Mouse (Mus musculus) Patski (cell line): ENCODE data around the gene Cela3a. TPM values are rescaled to one million over a fixed set of nuclear protein-coding genes. Genes with fewer than 3 reads are reported as not detected.

Experiments
- ATAC-seq: fragments of 100-300 bp; one replicate; pipeline ENCODE4 v1.8.0; 2021
- CTCF ChIA-PET: fragments of 350-600 bp; sonication (Branson Sonifier 250); formaldehyde crosslinking; loops from one replicate; lab custom pipeline; 2022; ENCODE audit warnings: inconsistent platforms; lab: Charles Lee
- POLR2A ChIA-PET: fragments of 350-600 bp; sonication (Branson Sonifier 250); formaldehyde crosslinking; loops from one replicate; lab custom pipeline; 2022; ENCODE audit warnings: antibody characterized with exemption, inconsistent platforms; lab: Charles Lee
- DNase-seq: peaks from one replicate; pipeline ENCODE4 v3.0.0-alpha.2; 2011; ENCODE audit warnings: low read depth, low spot score
- H3K27me3 ChIP-seq: fragments of 371-371 bp; one replicate; pipeline ENCODE4 v1.5.1; 2021
- CTCF ChIP-seq: fragments of 100-300 bp; IDR thresholded peaks from one replicate; pipeline ENCODE4 v1.5.1; 2021
- in situ Hi-C: fragments of 300-500 bp; cut with MboI; formaldehyde crosslinking; loops from 3 replicates; pipeline ENCODE4 v1.11.1; 2018; ENCODE audit warnings: low pct_unique_long_range_greater_than_20kb, mixed read lengths
- polyA plus RNA-seq: library from polyadenylated mRNA; unstranded; gene quantifications from one replicate; pipeline ENCODE4 v1.2.3, GENCODE M21; 2021

Cela3a gene
- polyA plus RNA-seq, result not detected

DNA sequence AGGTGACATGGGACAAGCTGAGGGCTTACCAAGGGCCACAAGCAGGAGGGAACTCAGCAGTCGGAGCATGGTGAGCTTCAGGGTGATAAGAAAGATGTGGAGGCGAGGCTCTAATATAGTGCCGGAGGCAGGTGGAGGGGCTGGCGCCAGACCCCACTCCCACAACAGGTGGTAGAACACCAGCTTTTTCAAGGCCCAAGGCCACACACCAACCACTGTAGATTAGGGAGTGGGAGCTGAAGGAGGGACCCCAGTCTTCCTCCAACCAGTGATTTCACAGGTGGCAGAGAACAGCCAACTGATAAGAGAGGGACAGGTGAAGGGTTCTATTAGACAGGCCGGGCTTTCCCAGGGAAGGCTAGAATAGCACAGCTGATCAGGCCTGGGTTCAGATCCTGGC lies at the start of gene Cela3a:
Gene Cela3a, minus strand, starts transcription at position 101 of the 400 bp plus-strand sequence.
- DNase-seq (no peak), ATAC-seq (no peak)
- TF ChIP-seq CTCF, result no peak
- ChIA-PET POLR2A (no interaction called here), CTCF (no interaction called here)
- in situ Hi-C loops, result no loop called here
- no peaks in the 10 kb centered on the region for H3K27me3 ChIP-seq

- in situ Hi-C loops, result no loop called here
Measured at GRCm38 (mm10) chr4:137458861-137459260, 49.3 kb upstream of the Cela3a start.

GRCm38 (mm10) chr4:137458310-137458709 lies 48.7 kb upstream of the Cela3a start:
- DNase-seq, result no peak
- ChIA-PET CTCF (no interaction called here), POLR2A (interaction anchor here (1.1 kb wide), 1 partner anchor 9 kb away, joined by 3 read pairs; no protein-coding TSS in a partner anchor)
- no peak for ATAC-seq
- in situ Hi-C loops, result no loop called here
- H3K27me3 ChIP-seq, result no peaks in the 10 kb centered on the region
- TF ChIP-seq CTCF, result no peak

More at GRCm38 (mm10) chr4:137458861-137459260, 49.3 kb upstream of the Cela3a start:
- H3K27me3 ChIP-seq, result no peaks in the 10 kb centered on the region
- no peak for DNase-seq
- ChIA-PET POLR2A (interaction anchor here (1.1 kb wide), 1 partner anchor 9 kb away, joined by 3 read pairs; no protein-coding TSS in a partner anchor), CTCF (no interaction called here)
- no peak for TF ChIP-seq CTCF
- no peak for ATAC-seq

DNA sequence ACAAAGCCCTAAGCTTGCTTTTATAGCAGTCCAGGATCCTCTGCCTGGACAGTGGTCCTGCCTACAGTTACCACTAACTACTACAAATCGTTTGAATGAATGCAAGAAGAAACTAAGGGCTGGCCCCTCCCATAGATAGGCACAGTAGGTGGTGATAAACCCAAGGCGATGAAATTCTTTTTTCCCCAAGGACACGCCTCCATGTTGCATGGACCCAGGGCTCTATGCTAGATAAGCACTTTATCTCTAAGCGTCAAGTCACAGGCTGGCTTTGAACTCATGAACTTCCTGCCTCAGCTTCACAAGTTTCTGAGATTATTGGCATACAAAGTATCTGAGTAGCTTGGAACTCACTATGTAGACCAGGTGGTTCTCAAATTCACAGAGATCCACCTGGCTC lies 47.7 kb upstream of the Cela3a start:
- no peaks in the 10 kb centered on the region for H3K27me3 ChIP-seq
- in situ Hi-C loops, result no loop called here
- CTCF ChIA-PET, result no interaction called here
- TF ChIP-seq CTCF, result no peak
- POLR2A ChIA-PET, result interaction anchor here (1.0 kb wide), 1 partner anchor 11 kb away, joined by 3 read pairs; the partner anchor contains the start of gene Hspg2
- DNase-seq, result no peak
- no peak for ATAC-seq

DNA sequence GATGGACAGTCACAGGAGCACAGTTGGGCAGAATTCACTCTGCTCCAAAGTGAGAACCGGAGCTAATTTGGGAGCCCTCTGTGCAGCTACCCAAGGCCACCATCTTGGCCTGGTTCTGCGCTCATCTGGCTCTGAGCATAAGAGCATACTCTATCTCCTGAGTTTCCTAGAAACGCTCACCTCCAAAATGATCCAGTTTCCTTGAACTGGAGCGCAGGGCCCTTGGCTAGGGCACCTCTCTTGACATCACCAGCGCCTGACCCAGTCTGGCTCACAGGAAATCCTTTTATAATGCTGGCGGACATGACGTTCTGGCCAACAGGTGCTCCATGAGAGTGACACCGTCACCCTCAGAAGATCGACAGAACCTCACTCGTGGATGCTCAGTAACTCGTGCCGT lies 47.0 kb upstream of the Cela3a start:
- TF ChIP-seq CTCF, result no peak
- POLR2A ChIA-PET, result interaction anchor here (1.0 kb wide), 1 partner anchor 12 kb away, joined by 3 read pairs; the partner anchor contains the start of gene Hspg2

DNA sequence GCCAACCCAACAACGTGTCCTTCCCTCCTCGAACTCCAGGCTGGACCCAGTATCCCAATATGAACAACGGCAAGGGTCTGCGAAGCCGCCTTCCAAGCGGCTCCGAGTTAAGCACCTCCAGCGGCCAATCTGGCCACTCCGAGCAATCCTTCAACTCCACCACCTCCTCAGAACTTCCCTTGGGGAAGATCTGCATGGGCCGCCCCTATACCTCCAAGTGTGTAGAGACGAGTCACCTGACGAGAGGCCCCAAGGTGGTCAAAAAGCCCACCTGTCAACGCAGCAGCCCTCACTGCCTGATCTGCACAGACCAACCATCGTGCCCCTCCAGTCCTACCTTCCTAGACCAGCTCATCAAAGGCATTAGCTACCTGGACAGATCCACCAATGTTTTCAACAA lies 45.0 kb upstream of the Cela3a start:
- no peak for TF ChIP-seq CTCF
- ChIA-PET CTCF (no interaction called here), POLR2A (interaction anchor here (0.7 kb wide), 1 partner anchor 76 kb away, joined by 3 read pairs; no protein-coding TSS in a partner anchor)
- DNase-seq, result no peak
- in situ Hi-C loops, result no loop called here
- no peak for ATAC-seq
- no peaks in the 10 kb centered on the region for H3K27me3 ChIP-seq

More for the DNA sequence above, 47.0 kb upstream of the Cela3a start:
- ATAC-seq (no peak), DNase-seq (no peak)
- CTCF ChIA-PET, result no interaction called here
- H3K27me3 ChIP-seq, result no peaks in the 10 kb centered on the region
- in situ Hi-C loops, result no loop called here

DNA sequence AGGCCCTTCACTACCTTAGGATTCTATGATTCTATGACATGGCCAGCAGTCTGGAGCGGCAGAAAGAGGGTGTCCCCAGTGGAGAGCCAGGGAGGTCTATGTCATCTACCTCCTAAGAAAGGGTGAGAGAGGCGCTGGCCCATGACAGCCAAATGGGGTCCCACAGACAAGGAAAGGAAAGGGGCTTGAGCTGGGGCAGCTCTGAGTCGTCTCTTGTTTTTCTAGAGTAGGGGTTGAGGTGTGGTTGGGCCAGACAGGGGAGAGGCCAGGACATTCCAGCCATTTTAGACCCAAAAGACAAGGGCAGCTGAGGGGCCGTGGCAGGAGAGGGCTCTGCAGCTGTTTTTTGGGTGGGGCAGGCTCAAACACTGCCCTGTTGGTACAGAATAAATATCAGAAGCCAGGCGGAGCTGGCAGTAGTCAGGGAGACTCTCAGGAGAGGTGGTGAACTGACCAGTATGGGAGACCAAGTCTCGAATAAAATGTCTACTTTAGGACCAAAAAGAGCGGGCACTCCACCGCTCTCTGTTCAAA lies 43.7 kb upstream of the Cela3a start, which contains the start of gene 1700013G24Rik:
Gene 1700013G24Rik, plus strand, starts transcription at position 51 of the 534 bp plus-strand sequence.
- POLR2A ChIA-PET, result interaction anchor here (1.1 kb wide), 1 partner anchor 15 kb away, joined by 3 read pairs; no protein-coding TSS in a partner anchor
- TF ChIP-seq CTCF, result no peak
- no peak for DNase-seq
- CTCF ChIA-PET, result interaction anchor here (1.3 kb wide), 1 partner anchor 12 kb away, joined by 4 read pairs; no protein-coding TSS in a partner anchor
- ATAC-seq, result no peak
- H3K27me3 ChIP-seq, result no peaks in the 10 kb centered on the region
- in situ Hi-C loops, result no loop called here

- DNase-seq (no peak), ATAC-seq (no peak)
- no peak for TF ChIP-seq CTCF
- in situ Hi-C loops, result no loop called here
- CTCF ChIA-PET, result no interaction called here
- POLR2A ChIA-PET, result no interaction called here
- H3K27me3 ChIP-seq, result no peaks in the 10 kb centered on the region
Measured at GRCm38 (mm10) chr4:137452190-137452589, 42.6 kb upstream of the Cela3a start.

DNA sequence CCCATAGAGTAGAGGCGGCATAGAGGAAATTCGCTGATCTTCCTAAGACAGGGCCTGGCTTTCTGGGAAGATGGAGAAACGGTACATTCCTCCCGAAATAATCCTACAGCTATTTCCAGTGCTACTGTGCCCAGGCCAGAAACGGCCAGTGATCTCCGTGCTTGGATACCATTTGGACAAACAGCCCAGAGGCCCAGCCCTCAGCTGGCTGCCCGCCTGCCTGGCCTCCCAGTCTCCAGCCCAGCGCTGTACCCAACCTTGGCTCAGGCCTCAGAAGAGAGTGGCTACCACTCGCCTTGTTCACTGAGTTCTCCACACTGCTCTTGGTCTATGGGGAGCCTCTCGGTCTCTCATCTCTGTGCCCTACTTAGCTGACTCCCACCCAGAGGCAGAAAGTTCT lies 40.1 kb upstream of the Cela3a start:
- ATAC-seq, result no peak
- no peak for DNase-seq
- ChIA-PET CTCF (no interaction called here), POLR2A (interaction anchor here (0.5 to 1.4 kb wide), 2 partner anchors 9 to 104 kb away, joined by 3 read pairs; no protein-coding TSS in a partner anchor)
- in situ Hi-C loops, result loop anchor here (10.0 to 25.0 kb wide), 2 partner anchors 55 to 88 kb away; no protein-coding TSS in a partner anchor
- TF ChIP-seq CTCF, result no peak
- H3K27me3 ChIP-seq, result no peaks in the 10 kb centered on the region

- TF ChIP-seq CTCF, result no peak
- peak; percentile 52 for ATAC-seq
- DNase-seq, result no peak
- no peaks in the 10 kb centered on the region for H3K27me3 ChIP-seq
- in situ Hi-C loops, result loop anchor here (10.0 to 25.0 kb wide), 2 partner anchors 54 to 88 kb away; no protein-coding TSS in a partner anchor
- POLR2A ChIA-PET, result interaction anchor here (0.6 to 1.5 kb wide), 3 partner anchors 10 to 364 kb away, joined by 3 to 4 read pairs (median 3); no protein-coding TSS in a partner anchor
- CTCF ChIA-PET, result no interaction called here
Measured at GRCm38 (mm10) chr4:137449132-137449531, 39.5 kb upstream of the Cela3a start.

GRCm38 (mm10) chr4:137448641-137449040 lies 39.0 kb upstream of the Cela3a start:
- in situ Hi-C loops, result loop anchor here (10.0 to 25.0 kb wide), 2 partner anchors 54 to 89 kb away; no protein-coding TSS in a partner anchor
- H3K27me3 ChIP-seq, result no peaks in the 10 kb centered on the region
- DNase-seq, result no peak
- peak; percentile 19 for ATAC-seq
- ChIA-PET CTCF (no interaction called here), POLR2A (interaction anchor here (1.4 to 1.5 kb wide), 2 partner anchors 10 to 19 kb away, joined by 3 to 4 read pairs; no protein-coding TSS in a partner anchor)
- no peak for TF ChIP-seq CTCF
